8 mouse cellular contexts compared by ENCODE assay signal in genomic region chr4:143297016-143297556, GRCm38 (mm10). TPM values are rescaled to one million over a fixed set of nuclear protein-coding genes. Genes with fewer than 3 reads are reported as not detected.
DNase-seq lines count a peak whose midpoint lies in the region; ATAC-seq lines count a peak whose summit lies in the region.

No protein-coding gene starts in this region.

- H3K27ac ChIP-seq in heart, embryonic 11.5 days (ENCODE audit: low read depth, low read length) = no peak overlapping the region
- peak overlapping the region; percentile 90 for H3K27ac ChIP-seq in hindbrain, embryonic 10.5 days
- peak overlapping the region; percentile 72 for H3K27ac ChIP-seq in midbrain, embryonic 11.5 days (ENCODE audit: low read depth, low read length)

- peaks cover 19% of the 10 kb centered on the region for H3K27me3 ChIP-seq in heart, embryonic 11.5 days (ENCODE audit: control insufficient read depth, insufficient read depth, low read length)
- peaks cover 20% of the 10 kb centered on the region; the same call in 1 of the 2 replicates for H3K27me3 ChIP-seq in hindbrain, embryonic 10.5 days (ENCODE audit: insufficient read depth, poor library complexity, severe bottlenecking)
- no peaks in the 10 kb centered on the region for H3K27me3 ChIP-seq in midbrain, embryonic 11.5 days (ENCODE audit: control insufficient read depth, insufficient read depth, low read length)

- H3K36me3 ChIP-seq in heart, embryonic 11.5 days (ENCODE audit: control insufficient read depth, insufficient read depth, low read length) = peaks cover 2% of the 10 kb centered on the region; the same call in 1 of the 2 replicates
- H3K36me3 ChIP-seq in hindbrain, embryonic 10.5 days = peaks cover 30% of the 10 kb centered on the region
- H3K36me3 ChIP-seq in midbrain, embryonic 11.5 days (ENCODE audit: control insufficient read depth, insufficient read depth, low read length) = peaks cover 4% of the 10 kb centered on the region

- 26% methylated on average over 12 of the region's 12 CpGs for WGBS in heart, embryonic 11.5 days (ENCODE audit: insufficient replicate concordance)
- WGBS in hindbrain, embryonic 10.5 days = 6% methylated on average over 12 of the region's 12 CpGs
- 3% methylated on average over 12 of the region's 12 CpGs for WGBS in midbrain, embryonic 11.5 days

- H3K4me2 ChIP-seq in heart, embryonic 11.5 days = peak overlapping the region; percentile 53
- H3K4me2 ChIP-seq in midbrain, embryonic 11.5 days = peak overlapping the region; percentile 70

- H3K9me3 ChIP-seq in heart, embryonic 11.5 days (replicated peaks; ENCODE audit: control insufficient read depth, low read length) = no peaks in the 10 kb centered on the region
- peaks cover 17% of the 10 kb centered on the region for H3K9me3 ChIP-seq in hindbrain, embryonic 10.5 days
- no peaks in the 10 kb centered on the region for H3K9me3 ChIP-seq in midbrain, embryonic 11.5 days (ENCODE audit: control insufficient read depth, low read length)

- DNase-seq in heart, adult 8-10 months (ENCODE audit: low spot score) = no peak
- DNase-seq in Muller cell, postnatal 12 days (ENCODE audit: inconsistent ontology term) = peak; percentile 62
- DNase-seq in hindbrain, embryonic 10.5 days (ENCODE audit: low spot score) = peak; percentile 58
- DNase-seq in midbrain, embryonic 11.5 days (ENCODE audit: low spot score, missing footprints) = peak; percentile 94
- no peak for DNase-seq in layer of hippocampus, postnatal 10 days (ENCODE audit: low spot score in 2 of 2)
- no peak for DNase-seq in gastrocnemius, adult 18-20 months (ENCODE audit: low spot score)

- H3K4me3 ChIP-seq in heart, embryonic 11.5 days (ENCODE audit: low read depth, low read length) = peak overlapping the region; percentile 16; the same call in 1 of the 2 replicates
- H3K4me3 ChIP-seq in hindbrain, embryonic 10.5 days = peak overlapping the region; percentile 68
- peak overlapping the region; percentile 49 for H3K4me3 ChIP-seq in midbrain, embryonic 11.5 days (ENCODE audit: low read depth, low read length)

- ATAC-seq in heart, embryonic 11.5 days (replicated peaks; ENCODE audit: insufficient number of reproducible peaks, low FRiP score, low TSS enrichment) = no peak
- peak; percentile 80 for ATAC-seq in midbrain, embryonic 11.5 days (ENCODE audit: low FRiP score)
- no peak for ATAC-seq in megakaryocyte progenitor cell, adult 5-6 weeks (replicated peaks; ENCODE audit: poor library complexity)

- 0 out of 2 replicates have a peak overlapping the region, but pooled peaks have one; percentile 34 for H3K9ac ChIP-seq in heart, embryonic 11.5 days (ENCODE audit: low read depth, low read length)
- peak overlapping the region; percentile 76 for H3K9ac ChIP-seq in midbrain, embryonic 11.5 days (ENCODE audit: low read length)

- peaks cover 20% of the 10 kb centered on the region for H3K4me1 ChIP-seq in heart, embryonic 11.5 days (ENCODE audit: control insufficient read depth, insufficient read depth, low read length)
- peaks cover 75% of the 10 kb centered on the region for H3K4me1 ChIP-seq in hindbrain, embryonic 10.5 days (replicated peaks)
- H3K4me1 ChIP-seq in midbrain, embryonic 11.5 days (ENCODE audit: control insufficient read depth, insufficient read depth, low read length) = peaks cover 20% of the 10 kb centered on the region; the same call in 1 of the 2 replicates

RNA-seq across cellular contexts. Expression of gene Pdpn, which starts 2.3 kb away (rescaled TPM):
- polyA plus RNA-seq in heart, embryonic 11.5 days (2014; fragmentation: Nextera tagmentation; extraction: Ambion mirVana) = 28.4 and 29.1 TPM in 2 replicates
- total RNA-seq in heart, adult 8-10 months (2022) = 1 to 10 TPM; 5.0 to 7.2 (median 5.6) TPM
- polyA plus RNA-seq in hindbrain, embryonic 10.5 days (2016; fragmentation: Nextera tagmentation; extraction: Ambion mirVana) = 85.2 and 113 TPM in 2 replicates
- 119 and 125 TPM in 2 replicates for polyA plus RNA-seq in midbrain, embryonic 11.5 days (2014; fragmentation: Nextera tagmentation; extraction: Ambion mirVana)
- total RNA-seq in megakaryocyte progenitor cell, adult 5-6 weeks (2015) = not detected in 2 replicates
- total RNA-seq in megakaryocyte progenitor cell, adult 5-6 weeks (2017) = not detected in 2 replicates
- total RNA-seq in layer of hippocampus, postnatal 10 days (2021) = 10 to 100 TPM; 16.0 to 18.3 TPM
- 1 to 10 TPM; 4.7 to 5.2 TPM for total RNA-seq in gastrocnemius, adult 18-20 months (2021)

RNA-seq across cellular contexts. Expression of gene Lrrc38, which starts 52.5 kb away (rescaled TPM):
- polyA plus RNA-seq in heart, embryonic 11.5 days (2014; fragmentation: Nextera tagmentation; extraction: Ambion mirVana) = 0.23 TPM in 1 of 2 replicates, not detected in the other
- under 1 TPM in 1 of 4 experiments, not detected in 3; 0.14 TPM for total RNA-seq in heart, adult 8-10 months (2022)
- polyA plus RNA-seq in hindbrain, embryonic 10.5 days (2016; fragmentation: Nextera tagmentation; extraction: Ambion mirVana) = 0.14 and 0.18 TPM in 2 replicates
- polyA plus RNA-seq in midbrain, embryonic 11.5 days (2014; fragmentation: Nextera tagmentation; extraction: Ambion mirVana) = 0.08 and 0.27 TPM in 2 replicates
- total RNA-seq in megakaryocyte progenitor cell, adult 5-6 weeks (2015) = not detected in 2 replicates
- total RNA-seq in megakaryocyte progenitor cell, adult 5-6 weeks (2017) = not detected in 2 replicates
- 1 to 10 TPM in 1 of 2 experiments, under 1 TPM in 1; 0.78 to 1.0 TPM for total RNA-seq in layer of hippocampus, postnatal 10 days (2021)
- 10 to 100 TPM; 33.4 to 37.4 TPM for total RNA-seq in gastrocnemius, adult 18-20 months (2021)

Comparison
In these comparisons a context has a peak if more than half of its experiments do, and no peak if none do; other contexts are left out.
1. H3K4me3 ChIP-seq: peak in every context shown above with its lines; median percentile 68 in hindbrain, embryonic 10.5 days; 49 in midbrain, embryonic 11.5 days; 16 in heart, embryonic 11.5 days.
2. DNase-seq: peak in Muller cell, postnatal 12 days (single experiment), hindbrain, embryonic 10.5 days (single experiment) and midbrain, embryonic 11.5 days (single experiment); none in heart, adult 8-10 months (single experiment), layer of hippocampus, postnatal 10 days (0 of 2) and gastrocnemius, adult 18-20 months (single experiment).
3. RNA of gene Pdpn, which starts 2.3 kb away (total RNA-seq): 16.0 to 18.3 TPM in layer of hippocampus, postnatal 10 days, 5.0 to 7.2 TPM in heart, adult 8-10 months and 4.7 to 5.2 TPM in gastrocnemius, adult 18-20 months; not detected in megakaryocyte progenitor cell, adult 5-6 weeks; every median in the first group is over 4 times any median in the second.
4. RNA of gene Lrrc38, which starts 52.5 kb away (total RNA-seq): 33.4 to 37.4 TPM in gastrocnemius, adult 18-20 months; 0.78 to 1.0 TPM in layer of hippocampus, postnatal 10 days, 0.14 TPM in heart, adult 8-10 months and not detected in megakaryocyte progenitor cell, adult 5-6 weeks; every median in the first group is over 10 times any median in the second.